Mouse (Mus musculus) kidney, embryonic 14.5 days (tissue): ENCODE measurements around the gene Tirap. TPM values are rescaled to one million over a fixed set of nuclear protein-coding genes. Genes with fewer than 3 reads are reported as not detected.
"Not testable (repeated sequence)": the region's sequence is repeated elsewhere in the genome, so short reads cannot be mapped to it uniquely, and the experiment has no call there.

ENCODE experiments used
- ATAC-seq: fragments of 200-750 bp; cut with Nextera tagmentation; 2 replicates; pipeline ENCODE4 v1.8.0; 2017; ENCODE audit warnings: moderate number of reproducible peaks, mild to moderate bottlenecking, moderate TSS enrichment, moderate library complexity; ENCODE audit not compliant: low FRiP score, low TSS enrichment
- H3K27ac ChIP-seq: fragments of 300-500 bp; sonication (generic); 2 replicates; pipeline ENCODE4 v1.5.1; 2014; ENCODE audit warnings: low read depth, mild to moderate bottlenecking, low read length, moderate library complexity, mixed read lengths
- H3K27me3 ChIP-seq: fragments of 300-500 bp; sonication (generic); 2 replicates; pipeline ENCODE4 v1.6.1; 2014; ENCODE audit warnings: mild to moderate bottlenecking, low read length; ENCODE audit not compliant: control insufficient read depth, insufficient read depth
- H3K36me3 ChIP-seq: fragments of 300-500 bp; sonication (generic); 2 replicates; pipeline ENCODE4 v1.6.1; 2014; ENCODE audit warnings: low read length, mixed read lengths; ENCODE audit not compliant: control insufficient read depth, insufficient read depth
- H3K4me1 ChIP-seq: fragments of 300-500 bp; sonication (generic); 2 replicates; pipeline ENCODE4 v1.6.1; 2014; ENCODE audit warnings: low read length, mixed read lengths; ENCODE audit not compliant: control insufficient read depth, insufficient read depth
- H3K4me2 ChIP-seq: fragments of 300-500 bp; sonication (generic); replicated peaks from 2 replicates; pipeline ENCODE4 v1.6.1; 2014; ENCODE audit warnings: low read depth, mild to moderate bottlenecking, low read length
- H3K4me3 ChIP-seq: fragments of 300-500 bp; sonication (generic); 2 replicates; pipeline ENCODE4 v1.5.1; 2014; ENCODE audit warnings: mild to moderate bottlenecking, low read length
- H3K9ac ChIP-seq: fragments of 300-500 bp; sonication (generic); 2 replicates; pipeline ENCODE4 v1.6.1; 2014; ENCODE audit warnings: low read depth, mild to moderate bottlenecking, low read length, moderate library complexity
- H3K9me3 ChIP-seq: fragments of 300-500 bp; sonication (generic); 2 replicates; pipeline ENCODE4 v1.6.1; 2016; ENCODE audit warnings: low read length; ENCODE audit not compliant: control insufficient read depth
- WGBS: fragments of 180-500 bp; shearing (Covaris S2); extraction: QIAGEN DNeasy Blood & Tissue Kit; methylation state at CpG from one replicate; pipeline ENCODE4 v1.1.7; 2014; 5-methylcytosine and 5-hydroxymethylcytosine counted together
- polyA plus RNA-seq: library from polyadenylated mRNA; unstranded; fragments of >200 nt; fragmentation: Nextera tagmentation; extraction: Ambion mirVana; gene quantifications from 2 replicates; pipeline ENCODE4 v1.2.1, GENCODE M21; 2014

Tirap gene
- polyA plus RNA-seq, 1 experiment from 2014 or later: 12.5 TPM

- H3K27ac ChIP-seq: no peak overlapping the region
- 70% methylated on average over 2 of the region's 2 CpGs for WGBS
Measured at GRCm38 (mm10) chr9:35160662-35161061, 39.4 kb downstream of the Tirap start.

GRCm38 (mm10) chr9:35158477-35158876, 41.6 kb downstream of the Tirap start:
- WGBS: 78% methylated on average over 3 of the region's 3 CpGs
- Histone ChIP-seq H3K27ac (no peak overlapping the region), H3K4me3 (no peak overlapping the region), H3K4me1 (no peaks in the 10 kb centered on the region; the same call in 1 of the 2 replicates), H3K4me2 (no peak overlapping the region), H3K9ac (no peak overlapping the region), H3K27me3 (no peaks in the 10 kb centered on the region), H3K9me3 (no peaks in the 10 kb centered on the region), H3K36me3 (no peaks in the 10 kb centered on the region)
- ATAC-seq: no peak

More at GRCm38 (mm10) chr9:35160662-35161061, 39.4 kb downstream of the Tirap start:
- Histone ChIP-seq H3K9me3 (no peaks in the 10 kb centered on the region), H3K4me1 (no peaks in the 10 kb centered on the region; the same call in 1 of the 2 replicates), H3K4me2 (no peak overlapping the region), H3K27me3 (no peaks in the 10 kb centered on the region), H3K9ac (no peak overlapping the region), H3K4me3 (no peak overlapping the region), H3K36me3 (no peaks in the 10 kb centered on the region; the same call in 1 of the 2 replicates)
- ATAC-seq: no peak

GRCm38 (mm10) chr9:35156862-35157261, 43.2 kb downstream of the Tirap start:
- no peak overlapping the region for H3K4me3 ChIP-seq
- H3K36me3 ChIP-seq: no peaks in the 10 kb centered on the region
- ATAC-seq: no peak
- H3K9ac ChIP-seq: no peak overlapping the region
- WGBS: 75% methylated on average over 4 of the region's 4 CpGs
- no peaks in the 10 kb centered on the region for H3K27me3 ChIP-seq
- H3K4me2 ChIP-seq: no peak overlapping the region
- H3K9me3 ChIP-seq: no peaks in the 10 kb centered on the region
- H3K4me1 ChIP-seq: no peaks in the 10 kb centered on the region; the same call in 1 of the 2 replicates
- H3K27ac ChIP-seq: no peak overlapping the region

- H3K9me3 ChIP-seq: no peaks in the 10 kb centered on the region
- no peak overlapping the region for H3K27ac ChIP-seq
- no peak overlapping the region for H3K4me3 ChIP-seq
- no peak overlapping the region for H3K9ac ChIP-seq
- H3K36me3 ChIP-seq: no peaks in the 10 kb centered on the region
- H3K4me1 ChIP-seq: no peaks in the 10 kb centered on the region; the same call in 1 of the 2 replicates
- no peak overlapping the region for H3K4me2 ChIP-seq
- H3K27me3 ChIP-seq: no peaks in the 10 kb centered on the region
- ATAC-seq: no peak
- 88% methylated on average over 5 of the region's 5 CpGs for WGBS
Measured at GRCm38 (mm10) chr9:35156002-35156710, 43.9 kb downstream of the Tirap start.

GRCm38 (mm10) chr9:35152923-35153322, 47.2 kb downstream of the Tirap start:
- H3K36me3 ChIP-seq: no peaks in the 10 kb centered on the region
- no peak overlapping the region for H3K9ac ChIP-seq
- no peaks in the 10 kb centered on the region for H3K9me3 ChIP-seq
- ATAC-seq: no peak
- no peak overlapping the region for H3K27ac ChIP-seq
- no peaks in the 10 kb centered on the region for H3K4me1 ChIP-seq
- WGBS: 93% methylated on average over 1 of the region's 1 CpGs
- no peak overlapping the region for H3K4me3 ChIP-seq
- H3K27me3 ChIP-seq: no peaks in the 10 kb centered on the region
- no peak overlapping the region for H3K4me2 ChIP-seq

GRCm38 (mm10) chr9:35148822-35149221, 51.3 kb downstream of the Tirap start:
- ATAC-seq, H3K9me3 ChIP-seq, H3K27me3 ChIP-seq, H3K36me3 ChIP-seq, H3K4me3 ChIP-seq, H3K4me2 ChIP-seq, H3K27ac ChIP-seq, H3K9ac ChIP-seq, H3K4me1 ChIP-seq: not testable (repeated sequence)

GRCm38 (mm10) chr9:35147261-35147660, 52.8 kb downstream of the Tirap start:
- not testable (repeated sequence) for H3K36me3 ChIP-seq, H3K9me3 ChIP-seq, ATAC-seq, H3K27ac ChIP-seq, H3K4me3 ChIP-seq, H3K9ac ChIP-seq, H3K4me1 ChIP-seq, H3K27me3 ChIP-seq, H3K4me2 ChIP-seq
- WGBS: 97% methylated on average over 14 of the region's 14 CpGs

- 75% methylated on average over 1 of the region's 1 CpGs for WGBS
- no peak overlapping the region for H3K9ac ChIP-seq
- H3K9me3 ChIP-seq: no peaks in the 10 kb centered on the region
- H3K4me2 ChIP-seq: no peak overlapping the region
- H3K27ac ChIP-seq: no peak overlapping the region
- H3K4me3 ChIP-seq: no peak overlapping the region
- no peaks in the 10 kb centered on the region for H3K4me1 ChIP-seq
- no peaks in the 10 kb centered on the region; the same call in 1 of the 2 replicates for H3K36me3 ChIP-seq
- H3K27me3 ChIP-seq: no peaks in the 10 kb centered on the region
- ATAC-seq: no peak
Measured at GRCm38 (mm10) chr9:35145829-35146228, 54.3 kb downstream of the Tirap start.

GRCm38 (mm10) chr9:35145118-35145517, 55.0 kb downstream of the Tirap start:
- H3K27ac ChIP-seq: no peak overlapping the region
- H3K4me1 ChIP-seq: no peaks in the 10 kb centered on the region
- H3K4me2 ChIP-seq: no peak overlapping the region
- H3K9me3 ChIP-seq: no peaks in the 10 kb centered on the region
- H3K27me3 ChIP-seq: no peaks in the 10 kb centered on the region
- ATAC-seq: no peak
- no peak overlapping the region for H3K9ac ChIP-seq
- WGBS: 84% methylated on average over 9 of the region's 9 CpGs
- H3K36me3 ChIP-seq: no peaks in the 10 kb centered on the region; the same call in 1 of the 2 replicates
- H3K4me3 ChIP-seq: no peak overlapping the region
